Mouse (Mus musculus) lung, postnatal 0 days (tissue): ENCODE results near the gene Olfml2b. TPM values are rescaled to one million over a fixed set of nuclear protein-coding genes. Genes with fewer than 3 reads are reported as not detected.
A peak's percentile ranks its signal among the peaks of the same experiment; 100 is the strongest.

ENCODE experiments used
- ATAC-seq: fragments of 200-750 bp; cut with Nextera tagmentation; 2 replicates; pipeline ENCODE4 v1.8.0; 2017; ENCODE audit warnings: moderate library complexity
- DNase-seq: peaks from one replicate; pipeline ENCODE4 v3.0.0-alpha.2; 2016; ENCODE audit warnings: low spot score
- H3K27ac ChIP-seq: fragments of 300-500 bp; sonication (generic); 2 replicates; pipeline ENCODE4 v1.5.1; 2014; ENCODE audit warnings: antibody characterized with exemption, mild to moderate bottlenecking, low read length, mixed read lengths
- H3K27me3 ChIP-seq: fragments of 300-500 bp; sonication (generic); replicated peaks from 2 replicates; pipeline ENCODE4 v1.6.1; 2014; ENCODE audit warnings: low read length, mixed read lengths; ENCODE audit not compliant: insufficient read depth
- H3K36me3 ChIP-seq: fragments of 300-500 bp; sonication (generic); 2 replicates; pipeline ENCODE4 v1.6.1; 2014; ENCODE audit warnings: low read length, mixed read lengths; ENCODE audit not compliant: insufficient read depth
- H3K4me1 ChIP-seq: fragments of 300-500 bp; sonication (generic); 2 replicates; pipeline ENCODE4 v1.6.1; 2014; ENCODE audit warnings: antibody characterized with exemption, low read depth, low read length, mixed read lengths; ENCODE audit not compliant: insufficient read depth
- H3K4me2 ChIP-seq: fragments of 300-500 bp; sonication (generic); replicated peaks from 2 replicates; pipeline ENCODE4 v1.6.1; 2014; ENCODE audit warnings: low read depth, mild to moderate bottlenecking, low read length, moderate library complexity, mixed read lengths
- H3K4me3 ChIP-seq: fragments of 300-500 bp; sonication (generic); 2 replicates; pipeline ENCODE4 v1.5.1; 2014; ENCODE audit warnings: low read depth, low read length
- H3K9ac ChIP-seq: fragments of 300-500 bp; sonication (generic); replicated peaks from 2 replicates; pipeline ENCODE4 v1.6.1; 2014; ENCODE audit warnings: low read depth, mild to moderate bottlenecking
- H3K9me3 ChIP-seq: fragments of 300-500 bp; sonication (generic); 2 replicates; pipeline ENCODE4 v1.6.1; 2016; ENCODE audit warnings: low read length, mixed read lengths
- CTCF ChIP-seq: IDR thresholded peaks from 2 replicates; pipeline ENCODE4 v1.5.1; 2016; ENCODE audit warnings: antibody characterized with exemption, mild to moderate bottlenecking
- EP300 ChIP-seq: IDR thresholded peaks from 2 replicates; pipeline ENCODE4 v1.6.1; 2016; ENCODE audit warnings: antibody characterized with exemption, mild to moderate bottlenecking, control low read depth
- WGBS: fragments of 180-500 bp; shearing (Covaris S2); extraction: QIAGEN DNeasy Blood & Tissue Kit; methylation state at CpG from one replicate; pipeline ENCODE4 v1.1.7; 2014; 5-methylcytosine and 5-hydroxymethylcytosine counted together
- polyA plus RNA-seq: library from polyadenylated mRNA; unstranded; fragments of >200 nt; fragmentation: Nextera tagmentation; extraction: Ambion mirVana; gene quantifications from 2 replicates; pipeline ENCODE4 v1.2.1, GENCODE M21; 2015

Gene Olfml2b
- polyA plus RNA-seq, 1 experiment from 2014 or later = 26.0 TPM

GRCm38 (mm10) chr1:170645896-170646605 lies 1.7 kb downstream of the Olfml2b start:
- Histone ChIP-seq H3K27ac (no peak overlapping the region), H3K9me3 (no peaks in the 10 kb centered on the region), H3K27me3 (no peaks in the 10 kb centered on the region), H3K4me2 (peak overlapping the region; percentile 23), H3K4me1 (no peaks in the 10 kb centered on the region), H3K36me3 (no peaks in the 10 kb centered on the region), H3K4me3 (peak overlapping the region; percentile 5; the same call in 1 of the 2 replicates), H3K9ac (no peak overlapping the region)
- TF ChIP-seq EP300 (no peak), CTCF (no peak)
- ATAC-seq (peak; percentile 50), DNase-seq (peak; percentile 85)
- WGBS = 40% methylated on average over 15 of the region's 15 CpGs

- Histone ChIP-seq H3K36me3 (no peaks in the 10 kb centered on the region), H3K9ac (no peak overlapping the region), H3K27ac (0 out of 2 replicates have a peak overlapping the region, but pooled peaks have one; percentile 1), H3K4me2 (peak overlapping the region; percentile 23), H3K9me3 (no peaks in the 10 kb centered on the region), H3K4me3 (no peak overlapping the region), H3K27me3 (no peaks in the 10 kb centered on the region), H3K4me1 (no peaks in the 10 kb centered on the region)
- ATAC-seq (peak; percentile 1; the same call in 1 of the 2 replicates), DNase-seq (peak; percentile 24)
- TF ChIP-seq EP300 (no peak), CTCF (no peak)
- 31% methylated on average over 9 of the region's 9 CpGs for WGBS
Observed at GRCm38 (mm10) chr1:170646606-170647287, 2.4 kb downstream of the Olfml2b start.

- Histone ChIP-seq H3K4me1 (no peaks in the 10 kb centered on the region), H3K36me3 (no peaks in the 10 kb centered on the region), H3K27me3 (no peaks in the 10 kb centered on the region), H3K9ac (no peak overlapping the region), H3K27ac (no peak overlapping the region), H3K4me2 (no peak overlapping the region), H3K9me3 (no peaks in the 10 kb centered on the region), H3K4me3 (no peak overlapping the region)
- DNase-seq (no peak), ATAC-seq (no peak)
- no peak for TF ChIP-seq CTCF
- no peak for TF ChIP-seq EP300
- WGBS = 80% methylated on average over 7 of the region's 7 CpGs
Observed at GRCm38 (mm10) chr1:170647381-170647780, 3.0 kb downstream of the Olfml2b start.

- Histone ChIP-seq H3K4me1 (no peaks in the 10 kb centered on the region), H3K9ac (no peak overlapping the region), H3K36me3 (no peaks in the 10 kb centered on the region), H3K4me3 (no peak overlapping the region), H3K4me2 (no peak overlapping the region), H3K27ac (no peak overlapping the region), H3K9me3 (no peaks in the 10 kb centered on the region), H3K27me3 (no peaks in the 10 kb centered on the region)
- WGBS = 72% methylated on average over 6 of the region's 6 CpGs
- ATAC-seq = no peak
- no peak for TF ChIP-seq CTCF
- no peak for TF ChIP-seq EP300
- no peak for DNase-seq
Observed at GRCm38 (mm10) chr1:170647971-170648514, 3.7 kb downstream of the Olfml2b start.

GRCm38 (mm10) chr1:170651046-170651723 lies 6.9 kb downstream of the Olfml2b start:
- no peaks in the 10 kb centered on the region for H3K9me3 ChIP-seq
- H3K9ac ChIP-seq = no peak overlapping the region
- ATAC-seq (no peak), DNase-seq (no peak)
- no peak overlapping the region for H3K4me2 ChIP-seq
- H3K27me3 ChIP-seq = no peaks in the 10 kb centered on the region
- no peaks in the 10 kb centered on the region for H3K36me3 ChIP-seq
- 60% methylated on average over 6 of the region's 6 CpGs for WGBS
- H3K27ac ChIP-seq = no peak overlapping the region
- H3K4me3 ChIP-seq = no peak overlapping the region
- no peaks in the 10 kb centered on the region for H3K4me1 ChIP-seq
- TF ChIP-seq EP300 = no peak
